Mouse (Mus musculus) stomach, postnatal 0 days (tissue): ENCODE results near the gene Lipc.

Experiments
- CTCF ChIP-seq: IDR thresholded peaks from 2 replicates; pipeline ENCODE4 v1.5.1; 2016; ENCODE audit warnings: antibody characterized with exemption, low read depth, mild to moderate bottlenecking, moderate library complexity
- EP300 ChIP-seq: optimal IDR thresholded peaks from 2 replicates; pipeline ENCODE3; 2016; ENCODE audit warnings: antibody characterized with exemption

- TF ChIP-seq CTCF (no peak), EP300 (no peak)
Measured at GRCm38 (mm10) chr9:70958381-70958780, 6.4 kb upstream of the Lipc start.
